Mouse (Mus musculus) C2C12 (cell line): ENCODE data around the gene Gm9821. TPM values are rescaled to one million over a fixed set of nuclear protein-coding genes. Genes with fewer than 3 reads are reported as not detected.

ENCODE experiments used
- H3K27me3 ChIP-seq: one replicate; pipeline ENCODE4 v1.6.1; 2011; ENCODE audit not compliant: control insufficient read depth, insufficient read depth, insufficient read length
- H3K36me3 ChIP-seq: one replicate; pipeline ENCODE4 v1.6.1; 2011; ENCODE audit not compliant: control insufficient read depth, insufficient read depth
- H3K4me3 ChIP-seq: one replicate; pipeline ENCODE4 v1.5.1; 2011; ENCODE audit warnings: mild to moderate bottlenecking, control low read depth; ENCODE audit not compliant: poor library complexity, insufficient read depth, severe bottlenecking
- H3K79me2 ChIP-seq: one replicate; pipeline ENCODE4 v1.6.1; 2011; ENCODE audit not compliant: control insufficient read depth, insufficient read depth
- H3K79me3 ChIP-seq: one replicate; pipeline ENCODE4 v1.6.1; 2011; ENCODE audit warnings: low read depth, control low read depth
- H3ac ChIP-seq: one replicate; pipeline ENCODE3; 2011; ENCODE audit warnings: low read depth; ENCODE audit not compliant: control insufficient read depth, insufficient read length
- CEBPB ChIP-seq: IDR thresholded peaks from one replicate; pipeline ENCODE4 v1.6.1; 2011; ENCODE audit warnings: low read depth, mild to moderate bottlenecking, control low read depth, moderate library complexity
- CTCF ChIP-seq: IDR thresholded peaks from one replicate; pipeline ENCODE4 v1.5.1; 2011; ENCODE audit not compliant: control insufficient read depth, insufficient read depth, insufficient read length
- FOSL1 ChIP-seq: IDR thresholded peaks from one replicate; pipeline ENCODE4 v1.8.0; 2011; ENCODE audit warnings: mild to moderate bottlenecking, low read length; ENCODE audit not compliant: poor library complexity, insufficient read depth, severe bottlenecking
- MAX ChIP-seq: IDR thresholded peaks from one replicate; pipeline ENCODE4 v1.6.1; 2011; ENCODE audit warnings: mild to moderate bottlenecking, control low read depth
- MYOD1 ChIP-seq: IDR thresholded peaks from one replicate; pipeline ENCODE4 v1.6.1; 2011; ENCODE audit warnings: low read depth; ENCODE audit not compliant: control insufficient read depth, insufficient read length
- MYOG ChIP-seq: IDR thresholded peaks from one replicate; pipeline ENCODE4 v1.6.1; 2011; ENCODE audit not compliant: control insufficient read depth, insufficient read length; ENCODE audit errors: extremely low read depth
- USF1 ChIP-seq: IDR thresholded peaks from one replicate; pipeline ENCODE4 v1.6.1; 2011; ENCODE audit warnings: low read depth, mild to moderate bottlenecking, control low read depth, moderate library complexity
- polyA plus RNA-seq: library from polyadenylated mRNA; unstranded; fragments of >200 nt; fragmentation: generic; extraction: Trizol; gene quantifications from one replicate; pipeline ENCODE4 v1.2.1, GENCODE M21; 2012; ENCODE audit warnings: missing spikeins

Gm9821 gene
- polyA plus RNA-seq, 1 experiment, result 0.43 TPM

- Histone ChIP-seq H3K4me3 (no peak overlapping the region), H3K27me3 (no peaks in the 10 kb centered on the region), H3K36me3 (peaks cover 24% of the 10 kb centered on the region), H3K79me3 (no peaks in the 10 kb centered on the region), H3ac (no peak overlapping the region), H3K79me2 (no peaks in the 10 kb centered on the region)
- TF ChIP-seq MYOD1 (no peak), FOSL1 (no peak), USF1 (no peak), CTCF (no peak), MYOG (no peak), CEBPB (no peak), MAX (no peak)
These were observed 40.7 kb upstream of the Gm9821 start for GRCm38 (mm10) chr2:91904618-91905307.

GRCm38 (mm10) chr2:91906141-91906540 lies 39.4 kb upstream of the Gm9821 start:
- Histone ChIP-seq H3K36me3 (peaks cover 36% of the 10 kb centered on the region), H3K4me3 (no peak overlapping the region), H3K27me3 (no peaks in the 10 kb centered on the region), H3K79me3 (no peaks in the 10 kb centered on the region), H3ac (no peak overlapping the region), H3K79me2 (no peaks in the 10 kb centered on the region)
- no peak for TF ChIP-seq FOSL1
- TF ChIP-seq MYOG, result no peak
- no peak for TF ChIP-seq USF1
- no peak for TF ChIP-seq MAX
- no peak for TF ChIP-seq MYOD1

GRCm38 (mm10) chr2:91912616-91913015 lies 32.9 kb upstream of the Gm9821 start:
- no peaks in the 10 kb centered on the region for H3K79me3 ChIP-seq
- no peak overlapping the region for H3K4me3 ChIP-seq
- peaks cover 58% of the 10 kb centered on the region for H3K36me3 ChIP-seq
- H3ac ChIP-seq, result no peak overlapping the region
- no peak for TF ChIP-seq MYOD1
- TF ChIP-seq CTCF, result no peak
- TF ChIP-seq CEBPB, result no peak
- no peak for TF ChIP-seq USF1
- TF ChIP-seq FOSL1, result no peak
- no peak for TF ChIP-seq MAX
- no peaks in the 10 kb centered on the region for H3K79me2 ChIP-seq
- H3K27me3 ChIP-seq, result no peaks in the 10 kb centered on the region

- H3K36me3 ChIP-seq, result peaks cover 57% of the 10 kb centered on the region
- H3ac ChIP-seq, result no peak overlapping the region
These were observed 32.0 kb upstream of the Gm9821 start for GRCm38 (mm10) chr2:91913328-91914110.

GRCm38 (mm10) chr2:91916346-91916977 lies 29.0 kb upstream of the Gm9821 start:
- Histone ChIP-seq H3K79me3 (no peaks in the 10 kb centered on the region), H3K27me3 (no peaks in the 10 kb centered on the region), H3K79me2 (no peaks in the 10 kb centered on the region), H3ac (no peak overlapping the region), H3K4me3 (no peak overlapping the region), H3K36me3 (peaks cover 33% of the 10 kb centered on the region)
- TF ChIP-seq FOSL1, result no peak
- TF ChIP-seq USF1, result no peak
- no peak for TF ChIP-seq MYOG
- no peak for TF ChIP-seq MYOD1
- no peak for TF ChIP-seq CEBPB
- TF ChIP-seq CTCF, result no peak
- no peak for TF ChIP-seq MAX

More at GRCm38 (mm10) chr2:91913328-91914110, 32.0 kb upstream of the Gm9821 start:
- H3K4me3 ChIP-seq, result no peak overlapping the region
- H3K27me3 ChIP-seq, result no peaks in the 10 kb centered on the region
- no peaks in the 10 kb centered on the region for H3K79me3 ChIP-seq
- no peak for TF ChIP-seq MAX
- TF ChIP-seq CTCF, result no peak
- no peak for TF ChIP-seq FOSL1
- TF ChIP-seq USF1, result no peak
- TF ChIP-seq MYOD1, result no peak
- TF ChIP-seq MYOG, result no peak
- no peak for TF ChIP-seq CEBPB
- H3K79me2 ChIP-seq, result no peaks in the 10 kb centered on the region
